Mouse (Mus musculus) adrenal gland, postnatal 4 days (tissue): ENCODE measurements around the gene Tmem117. TPM values are rescaled to one million over a fixed set of nuclear protein-coding genes. Genes with fewer than 3 reads are reported as not detected.

ENCODE experiments used
- DNase-seq, 2 experiments: peaks; one replicate each; pipeline ENCODE4 v3.0.0; 2021 to 2022; ENCODE audit warnings: low spot score in 2 of 2, mixed read lengths in 2 of 2
- long read RNA-seq, 2 experiments: library from polyadenylated mRNA; stranded (forward); transcript quantifications; one replicate each; pipeline ENCODE4 v2.0.0; 2021
- total RNA-seq, 2 experiments: library from RNA; stranded (reverse); gene quantifications; 2 replicates each; pipeline ENCODE4 v1.2.3; 2021

Gene Tmem117
- 1 to 10 TPM; 6.3 to 7.9 TPM for total RNA-seq
- long read RNA-seq, experiment 1, partial matches to known transcripts = 0 of 5 reads
- long read RNA-seq, experiment 1, other reads (novel, unspliced or antisense) = 1 of 5 reads
- long read RNA-seq, experiment 2, transcript Tmem117-201 (8 exons, 2,717 nt) = major isoform, 7 of 8 reads
- long read RNA-seq, experiment 2, partial matches to known transcripts = 1 of 8 reads
- long read RNA-seq, experiment 2, other reads (novel, unspliced or antisense) = 0 of 8 reads

DNA sequence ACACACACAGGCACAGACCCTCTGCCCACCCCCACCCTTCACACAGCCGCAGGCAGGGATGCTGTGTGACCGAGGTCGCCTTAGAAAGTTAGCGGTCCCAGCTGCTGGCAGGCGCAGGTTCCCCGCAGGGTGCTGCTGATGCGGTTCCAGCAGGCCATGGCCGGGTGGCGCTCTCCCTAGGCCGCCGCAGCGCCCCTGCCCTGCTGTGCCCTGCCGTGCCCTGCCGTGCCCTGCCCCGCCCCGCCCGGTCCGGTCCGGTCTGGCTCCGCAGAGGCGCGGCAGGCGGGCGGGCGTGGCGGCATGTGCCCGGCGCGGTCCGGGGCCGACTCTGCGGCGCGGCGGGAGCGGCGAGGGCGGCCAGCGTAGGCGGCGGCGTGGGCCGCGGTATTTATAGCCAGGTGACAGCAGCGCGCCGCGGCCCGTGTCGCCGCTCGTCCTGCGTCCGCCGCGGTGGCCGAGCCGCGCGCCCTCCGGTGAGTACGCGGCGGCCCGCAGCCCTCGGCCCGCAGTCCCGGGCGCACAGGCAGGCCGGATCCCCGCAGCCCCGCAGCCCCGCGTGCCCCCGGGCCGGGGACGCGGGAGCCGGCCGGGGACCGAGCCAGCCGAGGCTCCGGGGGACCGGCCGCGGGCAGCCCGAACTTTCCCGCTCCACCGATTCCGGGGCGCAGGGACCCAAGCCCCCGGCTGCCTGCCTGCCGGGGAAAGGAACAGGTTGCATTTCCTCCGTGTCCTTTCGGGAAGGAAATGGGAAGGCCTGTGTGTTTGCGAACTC is at the start of gene Tmem117:
Gene Tmem117 (plus strand): TSS at position 403 of the 772 bp plus-strand sequence.
- DNase-seq = no peak

DNA sequence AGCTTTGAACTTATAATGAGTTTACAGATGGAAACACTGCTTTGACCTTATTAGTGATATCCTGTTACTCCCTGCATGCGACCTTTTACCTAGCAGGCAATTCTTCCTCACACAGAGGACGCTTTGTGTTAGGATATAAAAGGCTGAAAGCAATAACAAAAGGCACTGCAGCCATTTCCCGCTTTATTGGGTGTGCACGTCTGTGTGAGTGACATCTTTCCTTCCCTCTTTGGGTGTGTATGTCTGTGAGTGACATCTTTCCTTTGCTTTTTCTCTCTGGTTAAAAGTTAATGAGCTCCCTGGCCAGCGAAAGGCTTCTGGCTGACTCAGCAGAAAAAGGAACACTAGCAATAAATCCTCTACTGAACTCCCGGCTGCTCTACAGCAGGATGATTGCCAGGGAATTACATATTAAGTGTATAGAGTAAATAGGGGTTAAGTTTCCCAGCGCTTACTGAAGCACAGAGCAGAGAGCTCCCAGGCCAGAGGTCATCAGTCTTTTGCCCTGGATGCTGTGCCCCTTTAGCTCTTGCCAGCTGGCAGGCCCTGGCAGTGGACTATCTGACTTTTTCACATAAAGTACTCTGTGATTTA is 46.9 kb upstream of the Tmem117 start:
- DNase-seq = no peak

DNA sequence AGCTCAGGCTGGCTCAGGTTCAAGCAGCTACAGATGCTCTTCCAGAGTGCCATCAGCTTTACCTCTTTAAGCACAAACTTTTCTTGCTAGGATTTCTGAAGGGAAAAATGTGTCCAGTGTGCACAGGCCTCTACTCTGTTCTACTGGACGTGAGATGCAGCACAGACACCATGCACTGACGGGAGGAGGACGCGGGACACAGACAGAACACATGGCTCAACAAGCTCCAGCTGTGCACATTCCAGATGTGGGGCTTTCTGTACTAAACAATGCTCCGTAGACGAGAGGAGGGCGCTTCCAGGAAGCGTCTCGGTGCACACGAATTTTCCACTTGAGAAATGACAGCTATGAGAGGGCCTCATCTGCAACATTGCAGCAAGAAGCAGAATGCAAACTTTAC is 45.9 kb upstream of the Tmem117 start:
- no peak for DNase-seq

DNA sequence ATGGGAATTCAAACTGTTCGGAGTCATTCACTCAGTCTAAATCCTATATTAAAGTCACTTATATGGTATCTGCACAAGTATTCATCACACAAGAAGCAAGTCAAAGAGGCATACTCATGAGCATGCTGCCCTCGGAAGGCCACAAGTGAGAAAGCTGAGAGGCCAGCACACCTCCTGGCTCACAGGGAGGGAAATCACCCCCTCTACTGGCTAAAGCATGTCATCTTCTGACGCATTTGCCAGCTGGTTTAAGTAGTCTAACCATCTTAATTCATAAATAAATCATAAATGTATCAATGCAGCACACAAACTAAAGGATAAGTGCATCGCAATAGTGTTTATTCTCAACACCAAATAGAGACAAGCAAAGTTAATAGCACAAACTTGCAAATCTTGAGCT is 44.3 kb upstream of the Tmem117 start:
- DNase-seq = no peak

DNA sequence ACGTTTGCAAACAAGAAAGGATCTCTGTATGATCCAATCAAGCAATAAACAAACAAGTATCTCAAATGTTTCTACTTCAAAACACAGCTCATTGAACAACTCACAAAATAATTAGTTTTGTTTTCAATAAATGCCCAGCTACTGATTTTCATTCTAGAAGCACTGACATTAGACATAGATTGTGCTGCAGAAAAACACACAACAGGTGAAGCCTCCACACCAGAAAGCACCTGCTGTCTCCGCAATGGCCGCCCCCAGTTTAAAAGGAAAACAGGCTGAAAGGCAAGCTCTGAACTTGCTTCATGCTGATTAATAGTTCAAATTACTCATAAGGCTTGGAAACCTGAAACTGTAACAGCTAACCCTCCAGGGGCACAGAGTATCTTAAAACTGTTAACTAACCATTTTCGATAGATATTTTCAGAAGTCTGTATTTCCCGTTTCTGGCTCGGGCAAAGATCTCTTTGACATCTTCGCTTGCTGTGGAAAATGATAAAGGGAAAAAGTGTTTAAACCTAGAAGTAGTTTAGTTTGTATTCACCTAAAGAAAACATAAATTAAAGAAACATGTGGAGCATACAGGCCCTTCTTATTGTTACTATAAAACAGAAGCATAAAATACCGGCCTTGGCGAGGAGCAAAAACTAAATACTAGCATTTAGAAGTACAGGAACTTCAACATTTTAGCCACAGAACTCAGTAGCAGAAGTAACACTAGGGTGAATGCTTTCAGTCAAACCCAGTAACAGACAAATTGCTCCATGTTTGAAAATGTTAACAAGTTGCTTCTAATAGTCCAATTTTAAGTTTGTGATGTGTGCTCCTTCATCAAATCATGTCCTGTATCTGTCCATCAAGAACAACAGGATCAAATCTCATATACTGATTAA is 41.0 kb upstream of the Tmem117 start:
- DNase-seq = no peak

DNA sequence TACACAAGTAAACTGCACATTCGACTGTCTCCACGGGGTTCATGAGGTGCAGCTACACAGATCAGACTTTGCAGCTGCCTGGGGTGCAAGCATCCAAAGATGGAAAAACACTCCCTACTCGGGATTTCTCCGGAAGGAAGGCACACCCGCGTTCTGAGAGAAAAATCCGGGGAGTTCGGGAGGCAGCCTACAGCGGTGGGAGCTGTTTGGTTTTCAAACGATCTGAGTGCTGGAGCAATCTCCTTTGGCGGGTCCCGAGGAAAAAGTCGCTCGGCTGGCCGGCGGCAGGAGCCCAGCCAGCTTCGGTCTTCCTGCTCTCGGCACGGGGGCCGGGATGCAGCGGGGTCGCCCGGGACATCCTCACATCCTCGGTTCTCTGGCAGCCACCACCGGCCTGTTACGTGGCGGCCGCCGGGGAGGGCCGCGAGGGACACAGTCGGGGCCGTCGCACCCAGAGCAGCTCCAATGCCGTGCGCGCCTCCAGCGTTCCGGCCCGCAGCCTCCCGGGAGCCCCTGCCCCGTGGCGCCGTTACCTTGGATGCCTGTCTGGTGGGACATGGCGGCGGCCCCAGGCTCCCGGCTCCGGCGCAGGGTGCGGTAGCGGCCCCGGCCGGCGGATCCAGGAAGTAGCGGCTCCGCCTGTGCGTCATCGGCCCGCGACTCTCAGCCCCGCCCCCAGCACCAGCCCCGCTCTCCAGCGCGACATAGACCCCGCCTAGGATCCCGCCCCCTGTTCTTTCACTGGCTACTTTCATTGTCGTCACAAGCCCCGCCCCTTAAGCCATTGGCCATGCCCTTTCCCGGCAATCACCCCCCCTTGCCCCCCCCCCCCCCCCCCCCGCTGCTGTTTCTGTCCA is 39.6 kb upstream of the Tmem117 start, which contains the start of gene Twf1:
Gene Twf1 (minus strand): TSS at position 671 of the 857 bp plus-strand sequence.
- DNase-seq = peak; percentile 96

DNA sequence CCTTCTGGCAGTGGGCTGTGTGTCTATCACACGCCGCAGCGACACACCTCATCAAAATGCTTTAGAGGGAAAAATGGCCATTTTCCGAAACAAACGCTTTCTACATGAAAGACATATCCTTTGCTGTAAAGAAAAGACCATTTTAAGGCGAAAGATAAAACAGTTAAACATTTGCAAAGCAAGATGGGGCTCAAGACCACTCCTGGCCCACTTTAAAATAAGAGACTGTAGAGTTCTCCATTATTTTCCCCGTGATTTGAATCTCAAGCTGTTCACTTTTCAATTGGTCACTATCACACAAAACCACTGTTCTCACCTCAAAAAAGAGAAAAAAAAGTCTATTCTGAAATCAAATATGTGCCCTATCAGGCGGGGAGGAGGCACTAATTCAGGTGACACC is 38.9 kb upstream of the Tmem117 start:
- no peak for DNase-seq

DNA sequence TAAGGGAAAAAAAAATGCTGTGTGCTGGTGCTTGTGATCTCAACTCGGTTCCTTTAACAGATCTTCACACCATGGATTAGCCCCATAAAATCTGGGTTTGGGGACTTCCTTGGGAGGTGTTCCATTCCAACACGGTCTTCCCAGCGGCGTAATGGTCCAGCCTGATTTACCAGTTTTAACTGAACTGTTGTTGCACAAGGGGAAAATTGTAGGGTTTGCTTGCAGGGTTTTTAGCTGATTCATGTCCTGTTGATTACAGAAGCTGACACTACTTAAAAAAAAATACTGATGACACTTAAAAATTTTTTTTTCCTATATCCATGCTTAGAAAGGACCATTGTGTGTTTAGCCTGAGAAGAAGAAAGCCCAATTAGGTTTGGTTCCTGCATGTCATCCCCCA is 37.7 kb upstream of the Tmem117 start:
- DNase-seq = no peak

DNA sequence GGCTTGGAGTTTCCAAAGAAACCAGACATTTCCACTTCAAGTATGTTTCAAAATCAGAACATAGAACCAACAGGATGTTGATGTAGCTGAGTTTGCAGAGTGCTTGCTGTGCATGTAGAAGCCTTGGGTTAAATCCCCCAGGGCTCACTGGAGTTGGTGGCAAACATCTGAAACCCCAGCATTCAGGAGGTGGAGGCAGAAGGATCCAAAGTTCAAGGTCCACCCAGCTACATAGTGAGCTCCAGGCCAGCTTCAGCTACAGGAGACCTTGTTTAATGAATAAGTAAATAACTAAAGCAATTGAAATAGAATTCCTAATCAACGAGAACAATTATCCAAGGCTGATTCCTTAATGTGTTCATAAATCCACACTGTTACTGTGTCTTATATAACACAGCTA is 35.4 kb upstream of the Tmem117 start:
- DNase-seq = no peak

DNA sequence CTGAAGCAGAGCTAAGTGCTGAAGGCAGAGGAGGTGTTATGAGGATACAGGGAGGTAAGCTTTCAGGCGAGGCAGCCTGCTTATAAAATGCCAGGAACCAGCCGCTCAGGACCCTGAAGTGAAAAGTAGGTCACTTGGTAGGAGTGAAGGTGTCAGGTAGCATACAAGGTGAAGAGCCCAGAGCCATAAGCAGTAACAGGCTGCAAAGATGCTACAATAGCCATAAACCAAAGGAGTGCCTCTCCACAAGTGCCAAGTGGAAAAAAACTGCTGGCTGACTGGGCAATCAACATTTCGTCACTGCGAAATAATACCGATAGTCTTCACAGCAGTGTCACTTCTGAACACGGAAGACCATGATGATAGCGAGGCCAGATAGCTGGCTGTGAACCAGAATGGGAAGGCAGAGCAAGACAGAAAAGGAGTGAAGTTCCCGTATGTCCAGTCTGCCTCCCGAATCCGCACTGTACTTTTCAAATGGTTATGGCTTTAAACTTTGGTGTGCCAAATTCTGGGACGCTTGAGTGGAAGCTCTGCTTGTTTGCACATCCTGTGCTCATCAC is 28.8 kb upstream of the Tmem117 start:
- no peak for DNase-seq

DNA sequence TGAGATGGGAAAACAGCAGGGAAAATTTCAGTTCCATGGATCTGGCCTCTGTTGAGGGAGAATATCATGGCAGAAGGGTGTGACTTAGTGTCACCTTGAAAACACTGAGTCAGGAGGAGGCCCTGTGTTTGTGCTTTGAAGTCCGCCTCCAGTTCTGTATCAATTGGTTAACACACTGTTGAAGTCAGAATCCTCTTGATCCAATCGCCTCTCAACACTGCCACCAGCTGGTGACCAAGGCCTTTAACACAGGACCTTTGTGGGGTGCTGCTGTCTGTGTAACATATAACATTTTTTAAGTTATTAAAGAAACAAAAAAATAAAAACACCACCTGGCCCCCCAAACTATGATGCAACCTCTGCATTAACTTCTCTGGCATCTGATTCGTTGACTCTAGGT is 27.7 kb upstream of the Tmem117 start:
- DNase-seq = no peak

DNA sequence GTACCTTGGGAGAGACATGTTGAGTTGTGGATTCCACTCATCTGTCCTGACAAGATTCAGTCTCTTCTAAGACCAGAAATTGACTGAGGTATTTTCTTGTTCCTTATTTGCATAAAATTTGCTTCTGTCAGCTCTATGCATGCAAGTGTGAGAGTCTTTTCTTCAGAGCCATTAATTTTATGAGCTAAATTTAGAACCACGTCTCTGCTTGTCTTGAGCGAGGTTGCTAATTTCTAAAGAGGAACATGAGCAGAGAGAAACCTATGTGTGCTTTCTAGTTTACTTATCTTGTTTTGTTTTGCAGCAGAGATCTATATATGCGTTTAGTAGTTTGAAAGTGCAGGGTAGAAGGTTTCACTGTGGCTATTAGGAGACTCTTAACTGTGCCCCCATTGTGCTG is 26.6 kb upstream of the Tmem117 start:
- DNase-seq = no peak

DNA sequence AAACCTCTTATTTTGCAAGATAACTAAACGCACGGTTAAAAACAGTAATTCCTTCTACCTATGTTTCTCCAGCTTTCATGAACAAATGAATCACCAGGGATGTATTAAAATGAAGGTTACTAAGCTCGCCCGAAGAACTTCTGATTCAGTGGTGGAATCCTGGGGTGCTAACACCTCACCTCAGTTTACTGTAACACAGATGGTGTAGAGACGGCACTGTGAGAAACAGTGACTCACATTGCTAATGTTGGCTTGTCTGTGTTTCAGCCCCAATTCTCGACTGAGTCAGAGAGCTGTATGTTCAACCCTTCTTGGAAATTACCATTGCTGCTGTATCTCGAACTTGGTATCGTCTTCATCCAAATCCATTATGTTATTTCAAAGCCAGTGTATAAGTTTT is 21.3 kb upstream of the Tmem117 start:
- no peak for DNase-seq

DNA sequence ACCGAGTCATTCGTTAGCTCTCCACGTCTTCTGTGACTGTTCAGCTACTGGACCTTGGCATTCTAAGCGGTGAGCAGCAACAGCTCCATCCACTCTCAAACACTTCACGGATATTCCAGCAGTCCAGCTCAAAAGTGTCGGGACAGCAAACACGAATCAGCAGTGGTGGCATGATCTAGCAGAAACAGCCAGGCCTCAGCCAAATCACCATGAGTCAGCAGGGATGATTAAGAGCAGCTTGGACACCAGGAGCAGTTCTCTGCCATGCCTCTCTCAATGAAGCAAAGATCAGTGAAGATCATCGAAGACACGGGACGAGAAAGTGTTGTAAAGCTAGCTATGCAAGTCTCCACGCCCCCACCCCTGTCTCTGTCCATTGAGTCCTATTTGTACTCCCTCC is 13.0 kb upstream of the Tmem117 start:
- DNase-seq = no peak

DNA sequence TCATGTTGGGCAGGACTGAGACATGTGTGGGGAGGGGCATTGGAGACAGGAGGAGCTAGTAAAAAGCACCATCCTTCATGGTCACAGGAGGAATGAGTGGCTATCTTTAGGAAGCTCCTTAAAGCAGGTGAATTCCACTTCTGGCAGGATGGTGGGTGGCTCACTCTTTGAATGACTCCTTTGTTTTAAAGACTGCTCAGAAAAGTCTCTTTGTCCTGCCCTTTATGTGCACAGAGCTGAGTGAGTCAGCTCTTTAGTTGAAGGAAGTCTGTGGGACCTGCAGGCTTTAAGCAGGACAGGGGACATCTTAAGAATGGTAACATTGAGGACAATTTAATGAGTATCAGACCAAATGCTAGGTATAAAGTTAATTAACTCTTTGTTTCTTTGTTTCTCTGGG is 8.1 kb upstream of the Tmem117 start:
- DNase-seq = no peak

DNA sequence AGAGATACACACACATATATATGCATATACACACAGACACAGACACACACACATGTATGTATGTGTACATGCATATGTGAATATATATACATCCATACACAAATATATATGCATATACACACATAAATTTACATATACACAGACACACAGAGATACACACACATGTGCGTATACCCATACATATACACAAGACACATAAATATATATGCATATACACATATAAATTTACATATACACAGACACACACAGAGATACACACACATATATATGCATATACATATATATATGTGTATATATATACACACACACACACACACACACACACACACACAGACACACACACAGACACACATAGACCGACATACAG is 586 bp upstream of the Tmem117 start:
- DNase-seq = no peak

DNA sequence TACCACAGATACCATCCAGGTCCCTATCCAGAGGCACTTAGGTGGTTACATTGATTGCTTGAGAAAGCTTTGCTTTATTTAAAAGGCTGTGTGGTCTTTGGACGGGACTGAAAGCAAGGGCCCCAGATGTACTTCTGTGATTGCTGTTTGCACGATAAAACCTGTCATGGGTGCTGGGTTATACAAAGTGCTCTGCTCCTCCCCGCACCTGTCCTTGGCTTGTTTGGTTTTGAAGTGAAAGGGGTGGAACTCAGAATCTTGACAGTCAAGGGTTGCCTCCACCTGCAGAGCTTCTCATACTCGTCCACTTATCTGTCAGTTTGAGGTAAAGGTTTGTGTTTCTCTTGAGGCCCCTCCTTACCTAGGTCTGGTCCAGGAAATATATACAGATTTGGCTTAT is 1.5 kb downstream of the Tmem117 start:
- DNase-seq = no peak

DNA sequence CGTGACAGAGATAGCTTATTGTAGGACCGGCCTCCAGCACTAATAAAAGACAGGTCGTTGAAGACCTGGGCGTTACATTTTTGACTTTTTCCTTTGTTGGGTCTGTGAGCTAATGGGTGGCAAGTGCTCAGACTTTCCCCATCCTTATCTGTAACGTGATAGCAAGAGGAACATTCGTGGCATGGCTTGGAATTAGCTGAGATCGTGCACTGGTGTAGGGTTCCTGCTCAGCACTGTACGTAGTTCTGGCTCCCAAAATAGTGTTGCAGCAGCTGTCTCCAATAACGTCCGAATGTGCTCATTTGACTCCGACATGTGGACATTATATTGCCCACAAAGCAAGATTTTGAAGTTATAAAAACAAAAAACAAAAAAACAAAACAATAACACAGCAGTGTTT is 5.5 kb downstream of the Tmem117 start:
- no peak for DNase-seq

DNA sequence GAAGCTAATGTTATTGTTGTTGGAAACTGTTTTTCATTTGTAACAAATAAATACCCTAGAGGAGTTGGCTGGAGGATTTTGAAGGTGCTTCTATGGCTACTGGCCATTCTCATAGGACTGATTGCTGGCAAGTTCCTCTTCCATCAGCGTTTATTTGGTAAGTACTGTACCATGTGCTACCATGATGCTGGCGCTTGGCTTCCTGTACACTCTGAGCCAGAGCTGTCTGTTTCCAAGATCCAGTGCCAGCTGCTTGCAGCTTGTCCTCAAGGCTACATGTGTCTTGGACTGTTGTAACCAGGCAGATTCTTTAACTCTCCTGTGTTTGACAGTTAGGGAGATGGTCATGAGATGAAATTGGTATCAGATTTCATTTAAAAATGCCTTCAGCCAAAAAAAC is 9.2 kb downstream of the Tmem117 start:
- no peak for DNase-seq

DNA sequence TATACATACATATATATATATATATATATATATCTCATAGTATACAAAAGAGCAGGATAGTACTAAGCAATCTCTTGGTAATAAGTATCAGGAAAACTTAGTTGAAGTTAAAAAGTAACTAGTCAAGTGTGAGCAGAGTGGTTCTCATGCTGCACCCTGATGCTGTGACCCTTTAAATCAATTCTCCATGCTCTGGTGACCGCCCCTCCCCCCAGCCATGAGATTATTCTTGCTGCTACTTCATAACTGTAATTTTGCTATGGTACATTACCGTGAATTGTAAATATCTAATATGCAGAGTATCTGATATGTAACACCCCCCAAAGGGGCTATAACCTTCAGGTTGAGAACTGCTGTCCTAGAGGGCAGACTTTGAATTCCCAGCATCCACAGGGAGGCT is 10.1 kb downstream of the Tmem117 start:
- DNase-seq = no peak
